Mouse (Mus musculus) bone marrow macrophage, adult 2 months (primary cell): ENCODE measurements around the gene Hs6st1. TPM values are rescaled to one million over a fixed set of nuclear protein-coding genes. Genes with fewer than 3 reads are reported as not detected.
"Not testable (repeated sequence)": the region's sequence is repeated elsewhere in the genome, so short reads cannot be mapped to it uniquely, and the experiment has no call there.

Source experiments
- H3K27ac ChIP-seq: 2 replicates; pipeline ENCODE4 v1.5.1; 2012; ENCODE audit warnings: low read depth, low read length; ENCODE audit not compliant: insufficient read depth
- H3K4me1 ChIP-seq: 2 replicates; pipeline ENCODE4 v1.6.1; 2012; ENCODE audit warnings: low read length; ENCODE audit not compliant: control insufficient read depth, insufficient read depth
- H3K4me3 ChIP-seq: 2 replicates; pipeline ENCODE4 v1.5.1; 2012; ENCODE audit warnings: mild to moderate bottlenecking, low read length, moderate library complexity; ENCODE audit not compliant: insufficient read depth
- CTCF ChIP-seq: IDR thresholded peaks from 2 replicates; pipeline ENCODE4 v1.5.1; 2012; ENCODE audit warnings: low read depth, mild to moderate bottlenecking, low read length, moderate library complexity
- POLR2A ChIP-seq: IDR thresholded peaks from 2 replicates; pipeline ENCODE4 v1.6.1; 2012; ENCODE audit warnings: mild to moderate bottlenecking, low read depth, low read length, borderline replicate concordance
- polyA plus RNA-seq: library from polyadenylated mRNA; stranded (reverse); fragments of >200 nt; gene quantifications from 2 replicates; pipeline ENCODE4 v1.2.4, GENCODE M21; 2012; ENCODE audit not compliant: missing spikeins, insufficient read depth, insufficient read length

Gene Hs6st1
- polyA plus RNA-seq, result 22.2 and 23.4 TPM in 2 replicates

GRCm38 (mm10) chr1:36068076-36068475, at the start of gene Hs6st1:
Gene Hs6st1 (plus strand): TSS chr1:36068400.
- Histone ChIP-seq H3K4me3 (peak within 1 kb of the TSS; percentile 91), H3K27ac (no peak within 1 kb of the TSS), H3K4me1 (peaks cover 53% of the 10 kb centered on the region)
- TF ChIP-seq CTCF (no peak), POLR2A (no peak)

- H3K4me3 ChIP-seq, result no peak overlapping the region
- H3K4me1 ChIP-seq, result no peaks in the 10 kb centered on the region
- TF ChIP-seq CTCF, result no peak
- no peak for TF ChIP-seq POLR2A
- no peak overlapping the region for H3K27ac ChIP-seq
Observed at GRCm38 (mm10) chr1:36018617-36019016, 49.6 kb upstream of the Hs6st1 start.

GRCm38 (mm10) chr1:36019161-36019560, 49.0 kb upstream of the Hs6st1 start:
- Histone ChIP-seq H3K4me1 (no peaks in the 10 kb centered on the region), H3K4me3 (no peak overlapping the region), H3K27ac (no peak overlapping the region)
- TF ChIP-seq POLR2A, result no peak
- TF ChIP-seq CTCF, result no peak

- Histone ChIP-seq H3K4me3 (no peak overlapping the region), H3K4me1 (no peaks in the 10 kb centered on the region), H3K27ac (no peak overlapping the region)
- no peak for TF ChIP-seq CTCF
- TF ChIP-seq POLR2A, result no peak
Observed at GRCm38 (mm10) chr1:36020315-36020714, 47.9 kb upstream of the Hs6st1 start.

- no peak overlapping the region for H3K4me3 ChIP-seq
- H3K27ac ChIP-seq, result no peak overlapping the region
- no peaks in the 10 kb centered on the region for H3K4me1 ChIP-seq
- TF ChIP-seq POLR2A (no peak), CTCF (no peak)
Observed at GRCm38 (mm10) chr1:36030421-36030821, 37.8 kb upstream of the Hs6st1 start.

- no peak for TF ChIP-seq POLR2A
- TF ChIP-seq CTCF, result no peak
- Histone ChIP-seq H3K27ac (no peak overlapping the region), H3K4me3 (no peak overlapping the region), H3K4me1 (peaks cover 6% of the 10 kb centered on the region)
Observed at GRCm38 (mm10) chr1:36038769-36039168, 29.4 kb upstream of the Hs6st1 start.

- H3K4me3 ChIP-seq, result no peak overlapping the region
- no peak overlapping the region for H3K27ac ChIP-seq
- TF ChIP-seq CTCF, result no peak
- TF ChIP-seq POLR2A, result no peak
- H3K4me1 ChIP-seq, result peaks cover 6% of the 10 kb centered on the region
Observed at GRCm38 (mm10) chr1:36042072-36042471, 26.1 kb upstream of the Hs6st1 start.

GRCm38 (mm10) chr1:36043793-36044192, 24.4 kb upstream of the Hs6st1 start:
- not testable (repeated sequence) for H3K27ac ChIP-seq, H3K4me1 ChIP-seq, H3K4me3 ChIP-seq

- no peak overlapping the region for H3K27ac ChIP-seq
- no peak for TF ChIP-seq POLR2A
- no peak for TF ChIP-seq CTCF
- 0 out of 2 replicates have a peak, but pooled peaks cover under 1% of the 10 kb centered on the region for H3K4me1 ChIP-seq
- no peak overlapping the region for H3K4me3 ChIP-seq
Observed at GRCm38 (mm10) chr1:36044288-36044687, 23.9 kb upstream of the Hs6st1 start.

- H3K27ac ChIP-seq, result peak overlapping the region; percentile 86
Observed at GRCm38 (mm10) chr1:36052672-36053071, 15.5 kb upstream of the Hs6st1 start.

GRCm38 (mm10) chr1:36053566-36053965, 14.6 kb upstream of the Hs6st1 start:
- Histone ChIP-seq H3K27ac (peak overlapping the region; percentile 86; the same call in 1 of the 2 replicates), H3K4me1 (peaks cover 29% of the 10 kb centered on the region), H3K4me3 (no peak overlapping the region)

More at GRCm38 (mm10) chr1:36052672-36053071, 15.5 kb upstream of the Hs6st1 start:
- Histone ChIP-seq H3K4me3 (no peak overlapping the region), H3K4me1 (peaks cover 25% of the 10 kb centered on the region)
- TF ChIP-seq CTCF (no peak), POLR2A (no peak)

More at GRCm38 (mm10) chr1:36053566-36053965, 14.6 kb upstream of the Hs6st1 start:
- TF ChIP-seq CTCF, result no peak
